Mouse (Mus musculus): ENCODE data around the gene Rab17.

- TF ChIP-seq GATA1 (IDR thresholded peaks at IDR 0.05; ENCODE audit: borderline replicate concordance, low read length) (no peak), FLI1 (IDR thresholded peaks at IDR 0.05; ENCODE audit: low read length) (no peak)
These were observed 4.1 kb upstream of the Rab17 start for GRCm38 (mm10) chr1:90973574-90973911.
